Mouse (Mus musculus) cortical plate, adult 2 months (tissue): ENCODE measurements around the gene Phyh. TPM values are rescaled to one million over a fixed set of nuclear protein-coding genes. Genes with fewer than 3 reads are reported as not detected.

ENCODE experiments used
- H3K27ac ChIP-seq: fragments of 200-500 bp; 2 replicates; pipeline ENCODE4 v1.5.1; 2012; ENCODE audit warnings: low read length, control low read depth, inconsistent platforms; ENCODE audit not compliant: insufficient read depth
- H3K4me1 ChIP-seq: fragments of 200-500 bp; 2 replicates; pipeline ENCODE4 v1.6.1; 2011; ENCODE audit warnings: low read length; ENCODE audit not compliant: control insufficient read depth, insufficient read depth
- H3K4me3 ChIP-seq: fragments of 200-500 bp; 2 replicates; pipeline ENCODE4 v1.5.1; 2011; ENCODE audit warnings: mild to moderate bottlenecking, low read length, control low read depth; ENCODE audit not compliant: insufficient read depth
- CTCF ChIP-seq: fragments of 200-500 bp; IDR thresholded peaks from 2 replicates; pipeline ENCODE4 v1.5.1; 2011; ENCODE audit warnings: mild to moderate bottlenecking, control low read depth, low read length; ENCODE audit not compliant: insufficient read depth; ENCODE audit errors: extremely low read depth
- POLR2A ChIP-seq: fragments of 200-500 bp; IDR thresholded peaks from 2 replicates; pipeline ENCODE4 v1.6.1; 2011; ENCODE audit warnings: mild to moderate bottlenecking, low read length, control low read depth; ENCODE audit not compliant: insufficient read depth; ENCODE audit errors: extremely low read depth
- polyA plus RNA-seq: library from polyadenylated mRNA; depleted of rRNA; stranded (reverse); fragments of >200 nt; gene quantifications from 2 replicates; pipeline ENCODE4 v1.2.3, GENCODE M21; 2012; rRNA removed

Gene Phyh
- polyA plus RNA-seq, 1 experiment, result 133 TPM

- H3K27ac ChIP-seq, result no peak overlapping the region
- H3K4me1 ChIP-seq, result no peaks in the 10 kb centered on the region
- H3K4me3 ChIP-seq, result no peak overlapping the region
- TF ChIP-seq POLR2A, result no peak
- no peak for TF ChIP-seq CTCF
Observed at GRCm38 (mm10) chr2:4987388-4988180, 68.8 kb downstream of the Phyh start.

Other genes starting within 250 kb of the Phyh start
- 1.2 and 1.5 TPM in 2 replicates for gene Bend7, start 201.2 kb upstream of the Phyh start, polyA plus RNA-seq
- gene Sephs1, start 37.5 kb upstream of the Phyh start, polyA plus RNA-seq, result 16.7 and 17.5 TPM in 2 replicates
- gene Ucma, start 57.1 kb downstream of the Phyh start, polyA plus RNA-seq, result 1.6 and 3.3 TPM in 2 replicates
- 1.7 and 2.3 TPM in 2 replicates for gene Mcm10, start 93.8 kb downstream of the Phyh start, polyA plus RNA-seq
- gene Optn, start 145.0 kb downstream of the Phyh start, polyA plus RNA-seq, result 7.5 and 7.8 TPM in 2 replicates
- 8.6 and 11.4 TPM in 2 replicates for gene Ccdc3, start 218.8 kb downstream of the Phyh start, polyA plus RNA-seq